Mouse (Mus musculus) lung, adult 2 months (tissue): ENCODE measurements around the gene Aar2.

Source experiments
- CTCF ChIP-seq: fragments of 200-500 bp; IDR thresholded peaks from 2 replicates; pipeline ENCODE4 v1.5.1; 2011; ENCODE audit warnings: mild to moderate bottlenecking, low read length, control low read depth; ENCODE audit not compliant: insufficient read depth
- POLR2A ChIP-seq: fragments of 200-500 bp; IDR thresholded peaks from 2 replicates; pipeline ENCODE4 v1.6.1; 2011; ENCODE audit warnings: low read depth, mild to moderate bottlenecking, control low read depth, low read length, borderline replicate concordance; ENCODE audit errors: extremely low read depth

- TF ChIP-seq CTCF, result no peak
- TF ChIP-seq POLR2A, result no peak
Measured at GRCm38 (mm10) chr2:156563557-156563956, 16.2 kb downstream of the Aar2 start.
